Mouse (Mus musculus): ENCODE results near the gene Il20. TPM values are rescaled to one million over a fixed set of nuclear protein-coding genes. Genes with fewer than 3 reads are reported as not detected.

Gene Il20
- polyA plus RNA-seq (2016; fragmentation: Nextera tagmentation; extraction: Ambion mirVana): not detected in 2 replicates

GRCm38 (mm10) chr1:130911401-130912010, at the start of gene Il20:
Gene Il20, minus strand, starts transcription at chr1:130911451.
- no peaks in the 10 kb centered on the region for H3K9me3 ChIP-seq
- no peaks in the 10 kb centered on the region for H3K36me3 ChIP-seq
- WGBS: 84% methylated on average over 12 of the region's 12 CpGs
- no peak within 1 kb of the TSS for H3K4me3 ChIP-seq
- no peak for DNase-seq (ENCODE audit: low spot score)
- H3K27ac ChIP-seq: no peak within 1 kb of the TSS
- no peaks in the 10 kb centered on the region for H3K27me3 ChIP-seq (ENCODE audit: insufficient read depth, poor library complexity, severe bottlenecking)
- no peaks in the 10 kb centered on the region for H3K4me1 ChIP-seq

GRCm38 (mm10) chr1:130946920-130947319, 35.7 kb upstream of the Il20 start:
- DNase-seq (ENCODE audit: low spot score): no peak
- no peak overlapping the region for H3K4me3 ChIP-seq
- H3K27ac ChIP-seq: no peak overlapping the region
- no peaks in the 10 kb centered on the region for H3K9me3 ChIP-seq
- WGBS: 42% methylated on average over 6 of the region's 6 CpGs
- peaks cover 10% of the 10 kb centered on the region for H3K4me1 ChIP-seq
- 0 out of 2 replicates have a peak, but pooled peaks cover 6% of the 10 kb centered on the region for H3K27me3 ChIP-seq (ENCODE audit: insufficient read depth, poor library complexity, severe bottlenecking)
- H3K36me3 ChIP-seq: no peaks in the 10 kb centered on the region

GRCm38 (mm10) chr1:130941801-130942200, 30.6 kb upstream of the Il20 start:
- Histone ChIP-seq H3K9me3 (no peaks in the 10 kb centered on the region), H3K27me3 (ENCODE audit: insufficient read depth, poor library complexity, severe bottlenecking) (0 out of 2 replicates have a peak, but pooled peaks cover 6% of the 10 kb centered on the region), H3K36me3 (no peaks in the 10 kb centered on the region), H3K27ac (no peak overlapping the region), H3K4me3 (no peak overlapping the region), H3K4me1 (peaks cover 7% of the 10 kb centered on the region; the same call in 1 of the 2 replicates)
- no peak for DNase-seq (ENCODE audit: low spot score)
- WGBS: 28% methylated on average over 3 of the region's 3 CpGs

- no peak for DNase-seq (ENCODE audit: low spot score)
- 0 out of 2 replicates have a peak, but pooled peaks cover 6% of the 10 kb centered on the region for H3K27me3 ChIP-seq (ENCODE audit: insufficient read depth, poor library complexity, severe bottlenecking)
Observed at GRCm38 (mm10) chr1:130940065-130940687, 28.9 kb upstream of the Il20 start, which contains the start of gene Il19. Gene Il19, minus strand, starts transcription at chr1:130940115.

GRCm38 (mm10) chr1:130938192-130938591, 26.9 kb upstream of the Il20 start:
- no peak for DNase-seq (ENCODE audit: low spot score)
- no peaks in the 10 kb centered on the region for H3K27me3 ChIP-seq (ENCODE audit: insufficient read depth, poor library complexity, severe bottlenecking)
- peaks cover 11% of the 10 kb centered on the region; the same call in 1 of the 2 replicates for H3K4me1 ChIP-seq
- no peak overlapping the region for H3K27ac ChIP-seq
- H3K36me3 ChIP-seq: no peaks in the 10 kb centered on the region
- no peaks in the 10 kb centered on the region for H3K9me3 ChIP-seq
- H3K4me3 ChIP-seq: no peak overlapping the region
- WGBS: 86% methylated on average over 7 of the region's 7 CpGs

More at GRCm38 (mm10) chr1:130940065-130940687, 28.9 kb upstream of the Il20 start, which contains the start of gene Il19:
- no peaks in the 10 kb centered on the region for H3K36me3 ChIP-seq
- H3K27ac ChIP-seq: no peak within 1 kb of the TSS
- H3K4me1 ChIP-seq: peaks cover 11% of the 10 kb centered on the region; the same call in 1 of the 2 replicates
- WGBS: 42% methylated on average over 4 of the region's 4 CpGs
- no peak within 1 kb of the TSS for H3K4me3 ChIP-seq
- H3K9me3 ChIP-seq: no peaks in the 10 kb centered on the region

- WGBS: 92% methylated on average over 4 of the region's 4 CpGs
- Histone ChIP-seq H3K27me3 (ENCODE audit: insufficient read depth, poor library complexity, severe bottlenecking) (no peaks in the 10 kb centered on the region), H3K4me1 (peaks cover 11% of the 10 kb centered on the region; the same call in 1 of the 2 replicates), H3K4me3 (no peak overlapping the region), H3K27ac (no peak overlapping the region), H3K36me3 (no peaks in the 10 kb centered on the region), H3K9me3 (no peaks in the 10 kb centered on the region)
- no peak for DNase-seq (ENCODE audit: low spot score)
Observed at GRCm38 (mm10) chr1:130937170-130937569, 25.9 kb upstream of the Il20 start.

- H3K36me3 ChIP-seq: no peaks in the 10 kb centered on the region
- no peak overlapping the region for H3K4me3 ChIP-seq
- H3K27me3 ChIP-seq (ENCODE audit: insufficient read depth, poor library complexity, severe bottlenecking): no peaks in the 10 kb centered on the region
- 66% methylated on average over 6 of the region's 6 CpGs for WGBS
- no peak for DNase-seq (ENCODE audit: low spot score)
- no peak overlapping the region for H3K27ac ChIP-seq
- 0 out of 2 replicates have a peak, but pooled peaks cover 4% of the 10 kb centered on the region for H3K4me1 ChIP-seq
- no peaks in the 10 kb centered on the region for H3K9me3 ChIP-seq
Observed at GRCm38 (mm10) chr1:130936351-130936750, 25.1 kb upstream of the Il20 start.

- Histone ChIP-seq H3K27ac (no peak overlapping the region), H3K9me3 (no peaks in the 10 kb centered on the region), H3K36me3 (no peaks in the 10 kb centered on the region), H3K27me3 (ENCODE audit: insufficient read depth, poor library complexity, severe bottlenecking) (no peaks in the 10 kb centered on the region), H3K4me1 (no peaks in the 10 kb centered on the region), H3K4me3 (no peak overlapping the region)
- no peak for DNase-seq (ENCODE audit: low spot score)
Observed at GRCm38 (mm10) chr1:130926484-130926883, 15.2 kb upstream of the Il20 start.

- no peak overlapping the region for H3K27ac ChIP-seq
- 11% methylated on average over 1 of the region's 1 CpGs for WGBS
- no peaks in the 10 kb centered on the region for H3K27me3 ChIP-seq (ENCODE audit: insufficient read depth, poor library complexity, severe bottlenecking)
- H3K4me3 ChIP-seq: no peak overlapping the region
- H3K9me3 ChIP-seq: no peaks in the 10 kb centered on the region
- no peak for DNase-seq (ENCODE audit: low spot score)
- H3K36me3 ChIP-seq: no peaks in the 10 kb centered on the region
- no peaks in the 10 kb centered on the region for H3K4me1 ChIP-seq
Observed at GRCm38 (mm10) chr1:130918323-130918980, 7.2 kb upstream of the Il20 start.

- no peak for DNase-seq (ENCODE audit: low spot score)
- no peak overlapping the region for H3K27ac ChIP-seq
- H3K36me3 ChIP-seq: no peaks in the 10 kb centered on the region
- no peaks in the 10 kb centered on the region for H3K27me3 ChIP-seq (ENCODE audit: insufficient read depth, poor library complexity, severe bottlenecking)
- no peaks in the 10 kb centered on the region for H3K4me1 ChIP-seq
- 63% methylated on average over 7 of the region's 7 CpGs for WGBS
- H3K9me3 ChIP-seq: no peaks in the 10 kb centered on the region
- H3K4me3 ChIP-seq: no peak overlapping the region
Observed at GRCm38 (mm10) chr1:130902505-130902904, 8.7 kb downstream of the Il20 start.

GRCm38 (mm10) chr1:130894468-130894867, 16.8 kb downstream of the Il20 start:
- Histone ChIP-seq H3K36me3 (no peaks in the 10 kb centered on the region), H3K4me1 (no peaks in the 10 kb centered on the region), H3K27me3 (ENCODE audit: insufficient read depth, poor library complexity, severe bottlenecking) (no peaks in the 10 kb centered on the region), H3K27ac (no peak overlapping the region), H3K4me3 (no peak overlapping the region), H3K9me3 (no peaks in the 10 kb centered on the region)
- WGBS: 41% methylated on average over 6 of the region's 6 CpGs
- DNase-seq (ENCODE audit: low spot score): no peak

- no peak overlapping the region for H3K4me3 ChIP-seq
- no peak for DNase-seq (ENCODE audit: low spot score)
- H3K36me3 ChIP-seq: no peaks in the 10 kb centered on the region
- H3K27me3 ChIP-seq (ENCODE audit: insufficient read depth, poor library complexity, severe bottlenecking): no peaks in the 10 kb centered on the region
- H3K4me1 ChIP-seq: no peaks in the 10 kb centered on the region
- H3K9me3 ChIP-seq: no peaks in the 10 kb centered on the region
- H3K27ac ChIP-seq: no peak overlapping the region
- 73% methylated on average over 9 of the region's 9 CpGs for WGBS
Observed at GRCm38 (mm10) chr1:130893329-130894040, 17.8 kb downstream of the Il20 start.

Measured in heart, embryonic 10.5 days (tissue).